Mouse (Mus musculus) hindbrain, embryonic 14.5 days (tissue): ENCODE measurements around the gene Arhgap9. TPM values are rescaled to one million over a fixed set of nuclear protein-coding genes. Genes with fewer than 3 reads are reported as not detected.

ENCODE experiments used
- ATAC-seq: fragments of 200-750 bp; cut with Nextera tagmentation; 2 replicates; pipeline ENCODE4 v1.8.0; 2017; ENCODE audit warnings: moderate number of reproducible peaks, mild to moderate bottlenecking, moderate TSS enrichment, moderate library complexity; ENCODE audit not compliant: low FRiP score
- DNase-seq: peaks from one replicate; pipeline ENCODE4 v3.0.0-alpha.2; 2015; ENCODE audit warnings: low spot score
- H3K27ac ChIP-seq: fragments of 300-500 bp; sonication (generic); 2 replicates; pipeline ENCODE4 v1.5.1; 2014; ENCODE audit warnings: mild to moderate bottlenecking, moderate library complexity
- H3K27me3 ChIP-seq: fragments of 300-500 bp; sonication (generic); 2 replicates; pipeline ENCODE4 v1.6.1; 2014; ENCODE audit warnings: mild to moderate bottlenecking, low read length, mixed read lengths; ENCODE audit not compliant: control insufficient read depth, insufficient read depth
- H3K36me3 ChIP-seq: fragments of 300-500 bp; sonication (generic); replicated peaks from 2 replicates; pipeline ENCODE4 v1.6.1; 2014; ENCODE audit not compliant: control insufficient read depth, insufficient read depth
- H3K4me1 ChIP-seq: fragments of 300-500 bp; sonication (generic); replicated peaks from 2 replicates; pipeline ENCODE4 v1.6.1; 2014; ENCODE audit warnings: antibody characterized with exemption, low read length, mixed read lengths; ENCODE audit not compliant: control insufficient read depth, insufficient read depth
- H3K4me2 ChIP-seq: fragments of 300-500 bp; sonication (generic); replicated peaks from 2 replicates; pipeline ENCODE4 v1.6.1; 2014; ENCODE audit warnings: mild to moderate bottlenecking, moderate library complexity
- H3K4me3 ChIP-seq: fragments of 300-500 bp; sonication (generic); replicated peaks from 2 replicates; pipeline ENCODE4 v1.5.1; 2014; ENCODE audit warnings: mild to moderate bottlenecking, low read length
- H3K9ac ChIP-seq: fragments of 300-500 bp; sonication (generic); 2 replicates; pipeline ENCODE4 v1.6.1; 2014
- H3K9me3 ChIP-seq: fragments of 300-500 bp; sonication (generic); 2 replicates; pipeline ENCODE4 v1.6.1; 2016; ENCODE audit warnings: low read length; ENCODE audit not compliant: control insufficient read depth
- WGBS: fragments of 180-500 bp; shearing (Covaris S2); extraction: QIAGEN DNeasy Blood & Tissue Kit; methylation state at CpG from one replicate; pipeline ENCODE4 v1.1.7; 2014; 5-methylcytosine and 5-hydroxymethylcytosine counted together
- polyA plus RNA-seq: library from polyadenylated mRNA; unstranded; fragments of >200 nt; fragmentation: Nextera tagmentation; extraction: Ambion mirVana; gene quantifications from 2 replicates; pipeline ENCODE4 v1.2.1, GENCODE M21; 2014

Arhgap9 gene
- polyA plus RNA-seq = 0.88 and 1.1 TPM in 2 replicates

DNA sequence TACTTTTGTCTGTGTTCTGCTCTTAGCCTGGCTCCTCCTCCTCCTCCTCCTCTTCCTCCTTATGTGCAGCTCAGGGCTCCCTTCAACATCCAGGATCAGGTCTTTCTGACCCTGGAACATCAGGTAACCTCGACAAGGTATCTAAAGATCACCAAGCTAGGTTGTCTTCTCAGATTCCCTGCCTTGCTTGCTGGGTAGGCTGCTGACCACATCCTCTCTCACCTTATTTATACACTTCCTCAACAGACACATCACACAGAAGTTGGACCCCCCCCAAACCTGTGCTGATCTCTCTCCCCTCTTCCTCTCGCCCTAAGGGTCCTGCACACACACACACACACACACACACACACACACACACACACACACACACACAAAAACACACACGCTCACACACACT is at the start of gene Arhgap9:
Gene Arhgap9 (plus strand): TSS at position 344 of the 400 bp plus-strand sequence.
- no peak within 1 kb of the TSS for H3K4me3 ChIP-seq
- H3K9me3 ChIP-seq = no peaks in the 10 kb centered on the region
- ATAC-seq (no peak), DNase-seq (no peak)
- no peaks in the 10 kb centered on the region for H3K36me3 ChIP-seq
- H3K27me3 ChIP-seq = peaks cover 43% of the 10 kb centered on the region
- H3K27ac ChIP-seq = no peak within 1 kb of the TSS
- 76% methylated on average over 2 of the region's 3 CpGs for WGBS
- H3K4me1 ChIP-seq = peaks cover 6% of the 10 kb centered on the region
- H3K9ac ChIP-seq = no peak within 1 kb of the TSS
- H3K4me2 ChIP-seq = no peak within 1 kb of the TSS

DNA sequence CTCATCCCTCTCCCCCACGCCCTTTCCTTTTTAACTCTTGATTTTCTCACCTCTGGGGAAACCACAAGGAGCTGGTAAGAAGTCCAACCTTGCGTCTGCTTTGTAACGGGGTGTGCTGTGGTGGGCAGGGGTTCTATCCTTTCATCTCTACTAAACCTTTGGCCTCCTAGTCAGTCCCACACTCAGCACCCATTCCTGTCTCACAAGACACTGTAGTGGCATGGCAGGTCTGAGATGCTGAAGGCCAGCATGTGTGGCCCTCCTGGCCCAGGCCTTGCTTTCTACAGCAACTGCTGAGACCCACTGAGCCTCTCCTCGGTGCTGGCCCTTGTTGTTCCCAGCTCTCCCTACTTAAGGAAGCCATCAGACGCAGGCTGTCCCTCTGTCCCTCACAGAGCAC is 49.4 kb upstream of the Arhgap9 start:
- H3K36me3 ChIP-seq = peaks cover 87% of the 10 kb centered on the region

DNA sequence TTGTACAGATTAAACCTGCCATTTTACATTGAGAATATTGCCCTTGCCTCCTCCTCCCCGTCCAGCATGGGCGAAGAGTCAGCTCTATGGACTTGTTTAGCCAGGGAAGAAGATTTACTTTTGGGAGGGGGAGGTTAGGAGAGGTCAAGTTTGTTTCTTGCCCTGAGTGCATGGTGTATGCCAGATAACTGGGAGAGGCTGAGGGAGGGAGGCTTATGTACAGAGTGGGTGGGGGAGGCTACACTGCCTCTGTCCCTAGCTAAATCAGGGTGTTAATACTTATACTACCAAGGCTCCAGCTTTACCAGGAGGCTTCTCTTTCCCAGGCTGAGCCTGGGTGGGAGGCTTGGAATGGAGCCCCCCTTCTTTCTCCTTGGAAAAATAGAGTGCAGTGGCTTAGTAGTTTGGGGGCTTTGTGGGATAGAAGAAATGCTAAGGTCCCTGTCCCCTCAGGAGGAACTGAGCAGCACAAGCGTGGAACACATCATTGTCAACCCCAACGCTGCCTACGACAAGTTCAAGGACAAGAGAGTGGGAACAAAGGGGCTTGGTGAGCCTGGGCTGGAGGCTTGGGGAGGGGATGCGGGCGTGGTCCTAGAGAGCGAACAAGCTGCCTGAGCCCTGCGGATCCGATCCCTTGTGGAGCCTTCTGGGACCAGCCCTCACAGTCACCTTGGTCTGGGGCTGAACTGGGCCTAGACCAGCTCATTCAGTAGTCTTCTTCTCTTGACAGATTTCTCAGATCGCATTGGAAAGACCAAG is 47.3 kb upstream of the Arhgap9 start:
- peaks cover 96% of the 10 kb centered on the region for H3K36me3 ChIP-seq
- no peak overlapping the region for H3K4me3 ChIP-seq
- ATAC-seq (no peak), DNase-seq (no peak)
- H3K4me1 ChIP-seq = no peaks in the 10 kb centered on the region
- whole genome bisulfite sequencing = 91% methylated on average over 11 of the region's 11 CpGs
- H3K9ac ChIP-seq = no peak overlapping the region
- H3K9me3 ChIP-seq = no peaks in the 10 kb centered on the region
- H3K27ac ChIP-seq = no peak overlapping the region
- H3K4me2 ChIP-seq = no peak overlapping the region
- H3K27me3 ChIP-seq = no peaks in the 10 kb centered on the region

More for the DNA sequence above, 49.4 kb upstream of the Arhgap9 start:
- no peaks in the 10 kb centered on the region for H3K27me3 ChIP-seq
- no peak overlapping the region for H3K4me3 ChIP-seq
- 89% methylated on average over 5 of the region's 5 CpGs for WGBS
- no peak overlapping the region for H3K27ac ChIP-seq
- ATAC-seq = no peak
- H3K4me2 ChIP-seq = no peak overlapping the region
- H3K9me3 ChIP-seq = no peaks in the 10 kb centered on the region
- DNase-seq = no peak
- H3K4me1 ChIP-seq = peaks cover 17% of the 10 kb centered on the region
- no peak overlapping the region for H3K9ac ChIP-seq

DNA sequence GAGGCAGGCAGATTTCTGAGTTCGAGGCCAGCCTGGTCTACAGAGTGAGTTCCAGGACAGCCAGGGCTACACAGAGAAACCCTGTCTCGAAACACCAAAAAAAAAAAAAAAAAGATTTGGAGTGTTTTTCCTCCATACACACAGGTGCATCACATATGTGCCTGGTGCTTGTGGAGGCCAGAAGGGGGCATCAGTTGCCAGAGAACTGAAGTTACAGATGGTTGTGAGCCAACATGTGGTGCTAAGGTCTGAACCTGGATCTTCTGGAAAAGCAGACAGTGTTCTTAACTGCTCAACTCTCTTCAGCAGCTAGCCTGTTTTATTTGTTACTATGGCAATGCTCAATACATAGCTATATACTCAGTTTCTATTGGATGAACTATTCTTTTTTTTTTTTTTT is 42.0 kb upstream of the Arhgap9 start:
- Histone ChIP-seq H3K27me3 (no peaks in the 10 kb centered on the region), H3K36me3 (peaks cover 100% of the 10 kb centered on the region), H3K9ac (no peak overlapping the region), H3K9me3 (no peaks in the 10 kb centered on the region), H3K27ac (no peak overlapping the region), H3K4me2 (no peak overlapping the region), H3K4me1 (no peaks in the 10 kb centered on the region), H3K4me3 (no peak overlapping the region)
- ATAC-seq = no peak
- no peak for DNase-seq
- WGBS = no CpG with 5 or more reads among the region's 2 CpGs

DNA sequence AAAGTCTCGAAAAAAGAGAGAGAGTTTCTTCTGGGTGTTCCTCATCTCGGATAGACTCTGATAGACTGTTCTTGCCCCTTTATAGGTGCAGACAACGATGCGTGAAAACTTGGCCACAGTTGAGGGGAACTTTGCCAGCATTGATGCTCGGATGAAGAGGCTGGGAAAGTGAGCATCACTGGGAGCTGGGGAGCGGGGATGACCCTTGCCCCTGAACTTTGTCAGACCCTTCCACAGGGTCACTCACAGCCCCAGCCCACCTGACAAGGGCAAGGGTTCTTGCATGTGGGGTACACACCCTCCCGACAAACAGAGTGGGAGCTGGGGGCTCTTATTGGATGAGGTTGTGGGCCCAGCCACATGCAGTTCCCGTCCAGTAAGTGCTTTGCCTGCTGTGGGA is 40.4 kb upstream of the Arhgap9 start:
- DNase-seq (no peak), ATAC-seq (no peak)
- WGBS = 90% methylated on average over 8 of the region's 8 CpGs
- peaks cover 100% of the 10 kb centered on the region for H3K36me3 ChIP-seq
- no peak overlapping the region for H3K4me3 ChIP-seq
- H3K27ac ChIP-seq = no peak overlapping the region
- no peak overlapping the region for H3K9ac ChIP-seq
- H3K27me3 ChIP-seq = no peaks in the 10 kb centered on the region
- no peaks in the 10 kb centered on the region for H3K9me3 ChIP-seq
- peaks cover 3% of the 10 kb centered on the region; the same call in 1 of the 2 replicates for H3K4me1 ChIP-seq
- no peak overlapping the region for H3K4me2 ChIP-seq

DNA sequence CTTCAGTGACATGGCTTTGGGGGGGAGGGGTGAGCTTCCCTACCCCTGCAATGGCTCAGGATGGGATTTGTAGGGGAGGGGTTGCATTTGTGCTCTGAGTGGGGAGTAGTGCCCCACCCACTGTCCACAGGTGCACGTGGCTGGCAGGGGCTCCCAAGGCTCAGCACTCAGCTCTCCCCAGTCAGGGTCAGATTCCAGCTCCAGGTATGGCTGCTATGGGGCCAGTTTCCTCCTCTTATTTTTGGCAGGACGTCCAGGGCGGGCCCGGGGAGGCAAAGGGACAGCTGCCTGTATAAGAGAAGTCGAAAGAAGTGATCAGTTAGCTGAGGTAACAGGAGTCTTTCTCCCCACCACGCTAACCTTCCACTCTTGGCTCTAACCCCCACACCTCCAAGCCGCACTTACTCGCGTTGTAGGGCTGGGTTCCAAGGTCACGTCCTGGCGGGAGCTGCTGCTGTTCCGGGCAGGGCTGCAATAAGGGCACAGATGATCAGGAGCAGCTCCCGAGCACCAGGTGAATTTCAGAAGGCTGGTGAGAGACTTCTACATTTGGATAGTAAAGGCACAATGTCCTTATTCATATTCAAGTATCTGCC is 39.0 kb upstream of the Arhgap9 start:
- Histone ChIP-seq H3K4me3 (no peak overlapping the region), H3K9ac (no peak overlapping the region), H3K27me3 (no peaks in the 10 kb centered on the region), H3K9me3 (no peaks in the 10 kb centered on the region), H3K36me3 (peaks cover 98% of the 10 kb centered on the region), H3K27ac (no peak overlapping the region), H3K4me2 (no peak overlapping the region), H3K4me1 (peaks cover 17% of the 10 kb centered on the region)
- WGBS = 91% methylated on average over 13 of the region's 13 CpGs
- ATAC-seq (no peak), DNase-seq (no peak)

DNA sequence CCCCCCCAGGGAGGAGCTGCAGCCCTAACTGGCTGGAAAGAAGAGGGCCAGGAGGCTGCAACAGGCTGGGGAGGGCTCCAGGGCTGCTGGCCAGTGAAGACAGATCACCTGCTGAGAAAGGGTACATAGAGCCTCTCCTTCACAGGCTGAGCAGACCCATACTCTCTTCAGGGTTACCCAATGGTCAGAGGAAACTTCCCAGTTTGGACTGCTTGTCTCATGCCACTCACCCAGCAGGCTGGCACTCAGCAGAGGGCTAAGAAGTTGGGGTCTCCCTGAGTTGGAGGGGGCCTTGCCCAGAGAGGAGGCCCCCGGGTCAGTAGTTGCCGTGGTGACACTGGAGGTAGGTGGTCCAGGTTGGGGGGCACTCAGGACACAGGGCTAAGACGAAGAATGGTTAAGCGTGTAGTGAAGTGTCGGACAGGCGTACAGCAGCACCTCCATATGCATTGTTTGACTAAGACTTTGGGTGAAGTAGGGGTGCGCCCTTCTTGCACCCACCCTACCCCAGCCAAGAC is 37.6 kb upstream of the Arhgap9 start:
- 80% methylated on average over 7 of the region's 7 CpGs for WGBS
- ATAC-seq = no peak
- DNase-seq = no peak
- Histone ChIP-seq H3K4me1 (peaks cover 24% of the 10 kb centered on the region), H3K9ac (no peak overlapping the region; the same call in 1 of the 2 replicates), H3K4me2 (no peak overlapping the region), H3K9me3 (no peaks in the 10 kb centered on the region), H3K36me3 (peaks cover 84% of the 10 kb centered on the region), H3K4me3 (no peak overlapping the region), H3K27me3 (no peaks in the 10 kb centered on the region), H3K27ac (no peak overlapping the region)

DNA sequence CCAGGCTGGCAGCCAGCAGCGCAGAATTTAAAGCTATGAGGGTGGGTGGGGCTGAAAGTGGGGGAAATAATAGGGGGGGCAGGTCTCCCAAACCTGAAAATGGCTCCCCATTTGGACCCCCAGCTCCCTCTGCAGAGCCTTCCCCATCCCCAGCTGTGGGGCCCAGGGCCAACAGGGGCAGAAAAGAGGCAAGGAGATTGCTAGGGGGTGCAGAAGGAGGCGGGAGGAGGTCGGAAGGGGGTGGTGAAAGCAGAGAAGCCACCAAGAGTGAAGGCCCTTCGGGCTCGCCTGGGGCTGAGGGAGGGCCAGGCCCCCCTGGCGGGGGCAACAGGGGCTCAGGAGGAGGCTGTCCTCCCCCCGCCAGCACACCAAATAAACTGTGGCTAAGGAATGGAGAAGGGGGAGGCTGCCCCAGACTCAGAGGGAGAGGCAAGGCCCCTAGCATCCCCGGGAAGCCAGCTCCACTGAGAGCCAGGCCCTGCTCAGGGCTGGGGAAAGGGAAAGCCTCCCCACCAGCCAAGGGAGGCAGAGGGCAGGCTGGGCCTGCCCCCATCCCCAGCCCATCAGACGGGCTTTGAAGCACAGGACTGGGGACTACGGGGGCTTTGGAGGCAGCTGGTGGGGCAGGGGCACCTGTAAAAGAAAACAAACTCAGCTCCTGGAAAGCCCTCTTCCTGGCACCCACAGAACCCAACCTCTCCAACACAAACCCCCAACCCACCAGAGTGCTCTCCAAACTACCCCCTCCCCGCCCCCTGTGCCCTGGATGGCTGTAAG is 36.9 kb upstream of the Arhgap9 start:
- no peak overlapping the region for H3K4me3 ChIP-seq
- H3K9ac ChIP-seq = no peak overlapping the region
- no peaks in the 10 kb centered on the region for H3K9me3 ChIP-seq
- no peaks in the 10 kb centered on the region for H3K27me3 ChIP-seq
- no peak for ATAC-seq
- H3K4me2 ChIP-seq = no peak overlapping the region
- H3K4me1 ChIP-seq = peaks cover 32% of the 10 kb centered on the region
- peaks cover 76% of the 10 kb centered on the region for H3K36me3 ChIP-seq
- DNase-seq = no peak
- H3K27ac ChIP-seq = no peak overlapping the region
- WGBS = 77% methylated on average over 11 of the region's 11 CpGs

DNA sequence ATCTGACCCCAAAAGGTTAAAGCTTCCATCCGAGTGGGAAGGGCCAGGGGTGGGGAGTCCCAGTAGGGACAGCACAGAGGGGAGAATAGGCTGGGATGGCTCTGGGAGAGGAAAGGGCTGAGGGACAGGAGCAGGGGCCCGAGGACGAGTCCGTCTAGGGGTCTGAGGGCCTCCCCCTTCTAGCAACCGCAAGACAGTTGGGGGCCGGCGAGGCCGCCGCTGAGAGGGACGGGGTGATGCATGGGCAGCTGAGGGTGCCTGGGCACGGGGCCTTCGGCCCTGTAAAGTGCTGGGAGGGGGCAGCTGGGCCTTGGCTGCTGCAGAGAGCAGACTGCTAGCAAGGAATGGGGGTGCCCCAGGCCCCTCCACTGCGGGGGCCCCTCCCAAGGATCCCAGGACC is 36.1 kb upstream of the Arhgap9 start:
- H3K4me2 ChIP-seq = no peak overlapping the region
- H3K4me3 ChIP-seq = no peak overlapping the region
- H3K4me1 ChIP-seq = peaks cover 33% of the 10 kb centered on the region
- 72% methylated on average over 12 of the region's 13 CpGs for WGBS
- no peaks in the 10 kb centered on the region for H3K27me3 ChIP-seq
- ATAC-seq (no peak), DNase-seq (no peak)
- H3K27ac ChIP-seq = no peak overlapping the region
- 0 out of 2 replicates have a peak overlapping the region, but pooled peaks have one; percentile 24 for H3K9ac ChIP-seq
- H3K9me3 ChIP-seq = no peaks in the 10 kb centered on the region
- peaks cover 69% of the 10 kb centered on the region for H3K36me3 ChIP-seq
